ENCODE assay signal across 14 mouse cellular contexts in the genomic region with DNA sequence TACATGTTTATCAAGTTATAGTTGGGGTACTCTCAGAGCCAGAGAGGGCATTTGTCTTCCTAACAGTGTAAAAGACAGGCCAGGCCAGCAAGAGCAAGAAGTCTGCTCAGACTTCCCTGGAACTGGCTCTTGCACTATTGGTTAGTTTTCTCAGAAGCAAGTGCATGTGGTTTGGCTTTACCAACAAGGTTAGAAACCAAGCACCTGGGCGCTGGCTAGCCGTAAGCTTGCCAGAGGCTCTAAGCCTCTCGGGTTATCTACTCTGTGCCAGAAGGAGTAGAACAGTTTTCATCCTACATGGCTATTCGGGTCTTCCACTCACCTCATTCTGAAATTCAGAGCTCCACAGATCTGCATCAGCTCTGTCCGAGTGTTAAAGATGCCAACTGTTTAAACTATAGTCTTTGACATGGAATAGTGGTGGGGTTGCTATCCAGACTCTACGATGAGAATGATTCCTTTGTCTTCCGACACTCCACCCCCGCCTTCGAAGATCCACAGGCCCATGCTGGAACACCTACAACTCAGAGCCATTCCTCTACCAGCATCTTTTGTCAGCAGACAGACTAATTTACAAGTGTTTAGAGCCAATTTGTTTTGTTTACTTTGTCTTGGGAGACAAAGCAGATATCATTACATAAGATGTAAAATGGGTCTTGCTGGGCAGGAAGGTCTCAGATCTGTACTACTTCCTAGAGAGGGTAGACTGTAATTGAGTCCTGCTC.
"Had no signal": no experiment of that assay in that cellular context is flagged by ENCODE, and none has a peak within 500 bp of the region (broad histone marks: within the 10 kb centered on the region; RNA-seq: fewer than 3 reads in every experiment).

No protein-coding gene starts in this region.

- H3K4me3 ChIP-seq: midbrain, embryonic 13.5 days; midbrain, embryonic 15.5 days; neural tube, embryonic 12.5 days; stomach, embryonic 15.5 days had no signal

- H3K27ac ChIP-seq: midbrain, embryonic 13.5 days; midbrain, embryonic 15.5 days; neural tube, embryonic 12.5 days; stomach, embryonic 15.5 days; stomach, postnatal 0 days had no signal

- DNase-seq: lung, adult 18-20 months; lung, embryonic 14.5 days; lung, postnatal 10 days; lung, postnatal 4 days; right cerebral cortex, postnatal 25 days; right cerebral cortex, postnatal 4 days; thymus, adult 2 months; thymus, postnatal 25 days; thymus, postnatal 4 days had no signal

- H3K9me3 ChIP-seq: midbrain, embryonic 13.5 days; midbrain, embryonic 15.5 days; neural tube, embryonic 12.5 days; stomach, embryonic 15.5 days had no signal

- H3K36me3 ChIP-seq: midbrain, embryonic 13.5 days; midbrain, embryonic 15.5 days; neural tube, embryonic 12.5 days; stomach, embryonic 15.5 days had no signal

- H3K27me3 ChIP-seq: midbrain, embryonic 13.5 days; midbrain, embryonic 15.5 days; neural tube, embryonic 12.5 days; stomach, embryonic 15.5 days had no signal

- H3K4me1 ChIP-seq: midbrain, embryonic 13.5 days; midbrain, embryonic 15.5 days; neural tube, embryonic 12.5 days; stomach, embryonic 15.5 days had no signal
